Mouse (Mus musculus) intestine, postnatal 0 days (tissue): ENCODE measurements at regions not wholly inside any gene's neighbourhood (a gene's known extent, or its start where the extent isn't known, plus 50 kb on each side); places are given as distances from the start of the nearest gene placed in this dataset.

Experiments used
- ATAC-seq: fragments of 200-750 bp; cut with Nextera tagmentation; 2 replicates; pipeline ENCODE4 v1.8.0; 2017; ENCODE audit warnings: mild to moderate bottlenecking, moderate TSS enrichment, moderate library complexity
- H3K27ac ChIP-seq: fragments of 300-500 bp; sonication (generic); 2 replicates; pipeline ENCODE4 v1.5.1; 2014; ENCODE audit warnings: mild to moderate bottlenecking, low read depth, low read length, moderate library complexity
- H3K27me3 ChIP-seq: fragments of 300-500 bp; sonication (generic); replicated peaks from 2 replicates; pipeline ENCODE4 v1.6.1; 2014; ENCODE audit warnings: low read length, mixed read lengths; ENCODE audit not compliant: control insufficient read depth, insufficient read depth
- H3K36me3 ChIP-seq: fragments of 300-500 bp; sonication (generic); 2 replicates; pipeline ENCODE4 v1.6.1; 2014; ENCODE audit warnings: mild to moderate bottlenecking, moderate library complexity; ENCODE audit not compliant: control insufficient read depth, insufficient read depth
- H3K4me1 ChIP-seq: fragments of 300-500 bp; sonication (generic); replicated peaks from 2 replicates; pipeline ENCODE4 v1.6.1; 2014; ENCODE audit warnings: antibody characterized with exemption, low read length, mixed read lengths; ENCODE audit not compliant: control insufficient read depth, insufficient read depth
- H3K4me2 ChIP-seq: fragments of 300-500 bp; sonication (generic); replicated peaks from 2 replicates; pipeline ENCODE4 v1.6.1; 2014; ENCODE audit warnings: low read depth, mild to moderate bottlenecking, moderate library complexity
- H3K4me3 ChIP-seq: fragments of 300-500 bp; sonication (generic); 2 replicates; pipeline ENCODE4 v1.5.1; 2014; ENCODE audit warnings: low read depth, low read length
- H3K9ac ChIP-seq: fragments of 300-500 bp; sonication (generic); 2 replicates; pipeline ENCODE4 v1.6.1; 2014; ENCODE audit warnings: mild to moderate bottlenecking, low read depth, low read length
- H3K9me3 ChIP-seq: fragments of 300-500 bp; sonication (generic); 2 replicates; pipeline ENCODE4 v1.6.1; 2016; ENCODE audit warnings: mixed run types; ENCODE audit not compliant: control insufficient read depth
- CTCF ChIP-seq: sonication (generic); IDR thresholded peaks from 2 replicates; pipeline ENCODE4 v1.5.1; 2016; ENCODE audit warnings: low read depth, mild to moderate bottlenecking, control low read depth, antibody characterized with exemption, moderate library complexity
- WGBS: fragments of 180-500 bp; shearing (Covaris S2); extraction: QIAGEN DNeasy Blood & Tissue Kit; methylation state at CpG from one replicate; pipeline ENCODE4 v1.1.7; 2014; 5-methylcytosine and 5-hydroxymethylcytosine counted together

DNA sequence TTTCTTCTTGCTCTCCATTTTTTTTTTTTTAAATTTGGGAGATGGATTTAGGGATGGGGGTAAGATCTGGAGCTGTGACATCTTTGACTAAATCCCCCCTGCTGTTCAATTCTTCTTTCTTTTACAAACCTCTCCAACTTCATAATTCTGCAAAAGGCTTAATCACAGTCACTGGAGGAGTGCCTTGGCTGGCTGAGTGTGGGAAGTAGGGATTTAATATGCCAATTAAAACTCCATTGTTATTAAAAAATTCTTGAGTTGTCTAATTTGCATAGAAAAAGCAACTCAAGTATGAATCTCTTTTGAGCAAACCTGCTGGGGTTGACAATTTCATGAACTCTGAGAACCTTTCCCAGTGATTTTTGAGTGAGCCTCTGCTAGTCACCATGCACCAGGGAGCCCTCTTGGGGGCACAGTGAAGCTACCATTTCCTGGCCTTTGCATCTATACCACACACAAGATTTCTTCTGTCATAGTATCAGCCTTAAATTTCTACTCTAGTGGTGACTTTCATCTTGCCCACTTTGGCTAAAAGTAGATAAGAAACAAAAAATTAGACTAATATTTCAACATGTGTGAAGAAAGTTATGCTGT lies 243.6 kb upstream of the Tle1 start:
- Histone ChIP-seq H3K27me3 (no peaks in the 10 kb centered on the region), H3K4me3 (no peak overlapping the region), H3K4me2 (no peak overlapping the region), H3K27ac (no peak overlapping the region), H3K9ac (no peak overlapping the region), H3K36me3 (no peaks in the 10 kb centered on the region), H3K4me1 (no peaks in the 10 kb centered on the region), H3K9me3 (no peaks in the 10 kb centered on the region)
- ATAC-seq, result no peak
- no peak for TF ChIP-seq CTCF

DNA sequence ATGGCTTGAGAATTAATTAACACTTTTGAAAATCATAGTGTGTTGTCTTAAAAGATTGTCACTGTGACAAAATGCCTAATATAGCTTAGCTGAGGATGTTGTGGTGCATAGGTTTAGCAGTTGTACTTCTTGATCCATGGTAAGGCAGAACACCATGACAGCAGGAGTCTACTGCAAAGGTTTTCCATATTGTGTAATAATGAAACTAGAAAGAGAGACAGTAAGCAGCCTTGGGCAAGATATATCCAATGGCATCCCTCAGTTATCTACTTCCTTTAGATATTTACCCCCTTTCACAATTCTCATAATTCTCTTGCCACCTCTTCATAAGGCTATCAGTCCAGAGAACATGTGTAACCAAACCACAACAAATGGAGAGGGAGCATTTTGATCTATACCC lies 236.6 kb upstream of the Tle1 start:
- Histone ChIP-seq H3K4me2 (no peak overlapping the region), H3K9ac (no peak overlapping the region), H3K27ac (no peak overlapping the region), H3K4me1 (no peaks in the 10 kb centered on the region), H3K27me3 (no peaks in the 10 kb centered on the region), H3K36me3 (no peaks in the 10 kb centered on the region), H3K9me3 (no peaks in the 10 kb centered on the region), H3K4me3 (no peak overlapping the region)
- ATAC-seq, result no peak
- no peak for TF ChIP-seq CTCF

DNA sequence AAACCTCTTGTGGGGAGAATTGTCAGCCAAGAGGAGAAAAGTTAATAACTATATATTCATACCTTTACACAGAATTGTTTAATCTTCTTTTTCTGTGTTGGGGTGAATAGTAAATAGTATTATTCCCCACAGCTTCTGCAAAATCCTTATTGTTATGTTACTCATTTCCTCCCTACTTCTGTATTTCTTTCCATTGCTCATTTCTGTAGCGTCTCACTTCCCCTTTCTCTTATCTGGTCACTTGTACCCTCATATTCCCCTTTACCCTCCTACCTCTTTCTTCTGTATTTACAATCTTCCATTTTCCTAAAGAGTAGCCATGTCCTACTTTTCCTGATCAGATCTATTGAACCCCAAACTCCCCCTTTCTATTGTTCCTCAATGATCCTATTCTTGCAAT lies 224.6 kb upstream of the Tle1 start:
- ATAC-seq, result no peak
- H3K4me2 ChIP-seq, result no peak overlapping the region
- no peaks in the 10 kb centered on the region for H3K36me3 ChIP-seq
- no peak overlapping the region for H3K9ac ChIP-seq
- H3K27ac ChIP-seq, result no peak overlapping the region
- no peaks in the 10 kb centered on the region for H3K27me3 ChIP-seq
- no peak overlapping the region for H3K4me3 ChIP-seq
- H3K4me1 ChIP-seq, result no peaks in the 10 kb centered on the region
- 87% methylated on average over 1 of the region's 1 CpGs for WGBS
- TF ChIP-seq CTCF, result no peak
- no peaks in the 10 kb centered on the region for H3K9me3 ChIP-seq

DNA sequence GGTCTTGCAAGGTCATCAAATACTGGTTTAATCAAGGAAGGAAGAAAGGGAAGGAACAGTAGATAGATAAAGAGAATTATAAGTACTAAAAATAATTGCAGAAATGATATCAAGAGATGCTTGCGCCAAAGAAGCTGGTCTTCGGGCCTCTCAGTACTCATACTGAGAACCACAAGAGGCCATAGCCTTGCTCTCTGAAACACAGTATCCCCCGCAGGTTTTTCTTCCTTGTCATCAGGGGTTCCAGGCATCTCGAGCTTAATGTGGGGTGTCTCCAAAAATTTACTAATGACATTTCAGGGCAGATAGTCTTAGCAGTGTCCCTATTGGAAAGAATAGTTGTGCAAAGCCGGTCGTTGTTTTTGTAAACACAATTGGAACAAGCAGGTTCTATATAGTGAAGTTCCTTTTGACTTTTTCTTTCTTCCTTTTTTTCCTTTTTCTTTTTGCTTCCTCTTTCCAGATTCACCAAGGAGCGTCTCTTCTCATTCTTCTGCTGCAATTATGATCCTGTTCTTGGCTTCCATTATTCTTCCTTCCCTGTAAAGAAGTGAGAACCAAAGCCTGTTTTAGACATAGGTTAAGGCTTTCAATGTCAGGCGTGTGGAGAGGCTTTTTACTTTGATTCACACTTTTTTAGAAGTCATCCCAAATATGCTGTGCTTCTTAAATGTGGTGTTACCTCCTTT lies 211.5 kb upstream of the Tle1 start:
- Histone ChIP-seq H3K9me3 (no peaks in the 10 kb centered on the region), H3K27ac (no peak overlapping the region), H3K9ac (no peak overlapping the region), H3K36me3 (no peaks in the 10 kb centered on the region), H3K27me3 (no peaks in the 10 kb centered on the region), H3K4me1 (no peaks in the 10 kb centered on the region), H3K4me3 (no peak overlapping the region), H3K4me2 (no peak overlapping the region)
- ATAC-seq, result no peak
- 88% methylated on average over 8 of the region's 8 CpGs for WGBS
- no peak for TF ChIP-seq CTCF

DNA sequence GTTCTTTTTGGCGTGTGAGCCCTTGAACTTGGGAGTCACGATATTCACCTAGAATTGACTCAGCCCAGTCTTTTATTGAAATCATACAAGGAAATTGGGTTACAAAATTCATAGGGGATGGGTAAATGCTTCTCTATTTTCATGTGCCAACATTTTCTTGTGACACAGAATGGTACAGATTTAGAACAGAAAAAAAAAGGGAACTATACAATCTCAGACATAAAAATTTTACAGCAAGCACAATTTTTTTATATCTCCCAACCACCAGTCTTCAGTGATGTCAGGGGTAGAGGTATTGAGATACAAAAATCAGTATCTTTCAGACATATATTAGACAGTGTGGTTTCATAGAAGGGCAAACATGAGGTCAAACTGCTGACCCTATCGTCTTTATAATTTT lies 210.6 kb upstream of the Tle1 start:
- TF ChIP-seq CTCF, result no peak
- no peak for ATAC-seq
- WGBS, result 88% methylated on average over 3 of the region's 3 CpGs

DNA sequence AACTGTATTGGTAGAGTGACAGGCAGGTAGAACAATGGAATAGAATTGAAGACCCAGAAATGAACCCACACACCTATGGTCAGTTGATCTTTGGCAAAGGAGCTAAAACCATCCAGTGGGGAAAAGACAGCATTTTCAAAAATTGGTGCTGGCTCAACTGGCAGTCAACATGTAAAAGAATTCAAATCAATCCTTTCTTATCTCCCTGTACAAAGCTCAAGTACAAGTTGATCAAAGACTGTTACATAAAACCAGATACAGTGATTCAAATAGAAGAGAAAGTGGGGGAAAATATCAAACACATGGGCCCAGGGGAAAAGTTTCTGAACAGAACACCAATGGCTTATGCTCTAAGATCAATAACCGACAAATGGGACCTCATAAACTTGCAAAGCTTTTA lies 200.0 kb upstream of the Tle1 start:
- Histone ChIP-seq H3K4me2 (no peak overlapping the region), H3K27ac (no peak overlapping the region), H3K9ac (no peak overlapping the region), H3K4me3 (no peak overlapping the region), H3K4me1 (no peaks in the 10 kb centered on the region), H3K36me3 (no peaks in the 10 kb centered on the region), H3K27me3 (no peaks in the 10 kb centered on the region), H3K9me3 (no peaks in the 10 kb centered on the region)
- WGBS, result 85% methylated on average over 1 of the region's 1 CpGs
- no peak for ATAC-seq
- no peak for TF ChIP-seq CTCF

More for the DNA sequence above, 210.6 kb upstream of the Tle1 start:
- H3K27me3 ChIP-seq, result no peaks in the 10 kb centered on the region
- no peaks in the 10 kb centered on the region for H3K4me1 ChIP-seq
- H3K9ac ChIP-seq, result no peak overlapping the region
- H3K4me2 ChIP-seq, result no peak overlapping the region
- no peak overlapping the region for H3K4me3 ChIP-seq
- no peaks in the 10 kb centered on the region for H3K9me3 ChIP-seq
- no peaks in the 10 kb centered on the region for H3K36me3 ChIP-seq
- no peak overlapping the region for H3K27ac ChIP-seq
